Mouse (Mus musculus) mature B cell (primary cell): ENCODE measurements around the gene Mcpt4.
"Not testable (repeated sequence)": the region's sequence is repeated elsewhere in the genome, so short reads cannot be mapped to it uniquely, and the experiment has no call there.

Experiments
- in situ Hi-C: fragments of 300-500 bp; cut with MboI; formaldehyde crosslinking; loops from 2 replicates; pipeline ENCODE4 v1.14.3; 2019

Gene Mcpt4

GRCm38 (mm10) chr14:56062213-56062612, at the start of gene Mcpt4:
Gene Mcpt4 (minus strand): TSS chr14:56062313.
- in situ Hi-C loops = not testable (repeated sequence)

DNA sequence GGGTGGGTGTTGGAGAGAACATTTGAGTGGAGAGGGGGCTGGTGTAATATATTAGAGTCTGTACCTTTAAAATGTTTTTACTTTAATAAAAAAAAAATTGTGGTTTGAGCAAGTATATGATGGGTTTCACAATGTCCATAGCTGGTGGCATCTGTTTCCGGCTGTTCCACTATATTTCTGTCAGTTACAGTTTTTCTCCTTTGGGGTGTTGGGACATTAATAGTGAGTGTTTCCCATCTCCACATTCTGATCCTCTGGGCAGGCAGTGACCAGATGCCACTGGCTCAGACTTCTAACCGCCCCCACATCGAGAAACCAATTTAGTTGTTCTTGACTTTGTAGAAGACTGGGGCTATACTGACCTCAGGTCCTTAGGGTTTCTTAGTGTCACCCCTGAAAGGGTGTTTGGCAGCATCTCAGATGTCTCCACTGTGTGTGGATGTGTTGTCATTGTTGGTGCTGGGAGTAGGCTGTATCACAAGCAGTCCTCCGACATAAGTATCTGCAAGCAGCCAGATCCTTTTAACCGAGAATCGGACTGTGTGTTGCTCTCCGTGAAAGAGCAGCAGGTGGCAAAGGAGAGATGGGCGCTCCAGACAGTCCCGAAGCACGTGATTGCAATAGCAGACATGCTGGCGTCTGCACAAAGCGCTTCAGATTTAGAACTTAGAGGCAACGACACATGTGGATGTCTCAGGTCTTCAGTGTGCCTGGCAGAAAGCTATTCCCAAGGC, 43.5 kb upstream of the Mcpt4 start:
- in situ Hi-C loops = no loop called here

DNA sequence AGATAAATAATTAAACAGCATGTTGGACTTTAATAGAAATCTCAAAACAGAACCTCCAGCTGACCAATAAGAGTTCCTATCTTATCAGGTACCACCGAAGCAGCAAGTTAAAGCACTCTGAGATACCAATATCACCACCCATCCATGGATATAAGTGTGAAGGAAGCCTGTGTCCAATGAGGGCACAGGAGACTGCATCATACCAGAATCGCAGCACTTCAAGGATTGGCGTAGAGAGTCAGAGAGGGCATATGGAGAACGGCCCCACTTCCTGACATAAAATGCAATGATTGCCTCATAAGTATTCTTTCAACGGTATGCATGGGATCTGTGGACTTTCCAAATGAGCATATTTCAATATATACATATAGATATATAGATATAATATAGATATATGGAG, 42.9 kb upstream of the Mcpt4 start:
- in situ Hi-C loops = no loop called here

DNA sequence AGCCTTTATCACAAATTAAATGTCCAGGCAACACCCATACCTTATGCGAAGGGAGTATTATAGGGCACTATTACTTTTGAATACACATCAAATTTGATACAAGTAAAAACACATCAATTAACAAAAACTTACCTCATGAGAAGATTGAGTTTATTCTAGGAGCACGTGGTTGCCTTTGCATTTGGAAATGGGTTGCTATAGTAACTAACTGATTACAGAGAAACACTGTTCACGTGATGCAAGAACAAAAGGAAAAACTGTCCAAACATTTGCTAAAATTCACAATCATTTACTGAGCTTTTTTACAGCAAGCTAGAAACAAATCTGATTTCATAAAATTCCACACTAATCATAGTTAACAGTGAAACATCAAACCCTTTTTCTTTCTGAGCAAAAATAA, 41.3 kb upstream of the Mcpt4 start:
- in situ Hi-C loops = no loop called here

DNA sequence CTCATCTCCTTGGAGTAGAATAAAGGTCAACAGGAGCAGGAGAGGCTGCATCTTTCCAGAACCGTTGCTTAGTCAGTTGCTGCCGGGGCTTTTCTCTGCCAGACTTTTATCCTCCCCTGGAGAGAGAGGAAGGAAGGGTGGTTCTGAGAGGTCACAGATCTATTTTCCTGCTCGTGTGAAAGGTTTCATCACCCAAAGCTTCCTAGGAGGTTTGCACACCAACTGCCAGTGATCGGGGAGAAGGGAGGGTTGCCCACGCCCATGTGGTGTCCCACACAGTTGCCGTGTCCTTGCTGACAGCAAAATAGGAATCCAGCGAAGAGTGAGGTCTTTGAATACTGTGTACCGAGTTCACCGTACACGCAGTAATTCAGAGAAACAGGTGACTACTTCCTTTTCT, 40.3 kb upstream of the Mcpt4 start, which contains the start of gene Ctsg:
Gene Ctsg (minus strand): TSS at position 189 of the 400 bp plus-strand sequence.
- in situ Hi-C loops = no loop called here

- in situ Hi-C loops = no loop called here
Measured at GRCm38 (mm10) chr14:56098940-56099339, 36.8 kb upstream of the Mcpt4 start.

DNA sequence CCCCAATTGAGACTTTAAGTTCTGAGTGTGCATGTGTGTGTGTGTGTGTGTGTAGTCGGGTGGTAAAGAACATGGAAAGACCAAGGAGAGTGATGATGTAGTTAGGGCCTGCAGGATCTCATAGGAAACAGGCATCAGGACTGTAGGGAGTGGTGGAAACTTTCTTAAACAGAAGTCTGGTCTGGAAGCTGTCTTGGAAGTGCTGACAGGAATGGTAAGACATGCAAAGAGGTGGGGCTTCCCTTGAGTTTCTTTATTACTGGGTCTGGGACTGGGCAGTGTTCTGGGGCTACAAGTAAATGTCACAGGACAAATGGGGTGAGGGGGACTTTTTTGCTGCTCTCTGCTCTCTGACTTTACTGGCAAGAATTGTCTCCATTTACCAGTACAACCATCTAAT, 35.5 kb upstream of the Mcpt4 start:
- in situ Hi-C loops = no loop called here

DNA sequence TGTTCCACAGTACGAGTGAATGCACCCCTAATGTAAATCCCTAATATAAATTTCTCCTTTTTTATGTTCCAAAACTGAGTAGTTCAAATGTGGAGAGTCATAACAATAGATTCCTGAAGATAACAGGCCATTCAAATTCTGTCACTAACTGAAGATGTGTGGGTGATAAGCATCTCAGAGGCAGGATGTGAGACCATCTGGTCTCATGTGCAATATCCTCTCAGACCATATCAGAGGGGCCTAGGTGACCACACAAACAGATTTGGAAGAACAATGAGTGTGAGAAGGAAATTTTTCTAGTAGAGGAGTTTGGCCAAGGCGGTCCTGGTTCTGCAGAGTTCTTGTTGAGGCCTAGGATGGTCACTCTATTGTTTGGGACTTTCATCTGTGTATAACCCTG, 31.2 kb upstream of the Mcpt4 start:
- in situ Hi-C loops = no loop called here

DNA sequence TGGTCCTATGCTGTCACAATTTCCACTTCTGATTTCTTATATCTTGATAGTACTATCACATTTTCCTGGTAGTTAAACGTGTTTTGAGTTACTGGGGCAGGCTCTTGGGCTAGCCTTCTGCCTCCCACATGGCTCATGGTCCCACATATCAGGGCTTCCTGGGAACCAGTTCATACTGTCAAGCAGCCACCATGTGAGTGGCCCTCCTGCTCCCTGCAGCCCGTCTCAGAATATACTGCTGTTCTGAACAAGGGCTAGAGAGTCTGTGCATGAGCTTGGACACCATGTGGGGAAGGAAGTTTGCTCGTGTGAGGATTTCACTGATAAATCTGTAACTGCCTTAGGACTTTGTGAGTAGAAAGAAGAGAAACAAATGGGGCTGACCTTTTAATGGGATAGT, 24.6 kb upstream of the Mcpt4 start:
- in situ Hi-C loops = no loop called here

DNA sequence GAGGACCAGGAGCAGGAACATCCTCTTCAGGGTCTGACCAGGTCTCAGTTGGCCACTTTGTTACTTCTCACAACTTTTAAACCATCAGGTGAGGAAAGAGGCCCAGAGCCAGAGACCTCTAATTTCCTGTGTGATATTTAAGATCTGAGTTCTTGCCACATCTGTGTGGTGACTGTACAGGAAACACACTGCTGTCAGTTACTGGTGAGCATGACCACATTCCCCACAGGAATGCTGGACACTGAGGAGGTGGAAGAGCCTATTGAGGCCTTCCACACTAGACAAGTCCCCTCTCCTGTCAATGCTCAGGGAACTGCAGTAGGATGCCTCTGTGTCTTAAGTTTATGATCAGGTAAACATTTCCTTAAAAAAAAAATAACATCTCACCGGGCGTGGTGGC, 23.1 kb upstream of the Mcpt4 start, which contains the start of gene Mcpt8:
Gene Mcpt8 (minus strand): TSS at position 107 of the 400 bp plus-strand sequence.
- in situ Hi-C loops = no loop called here

- in situ Hi-C loops = no loop called here
Measured at GRCm38 (mm10) chr14:56082016-56082415, 19.9 kb upstream of the Mcpt4 start.

DNA sequence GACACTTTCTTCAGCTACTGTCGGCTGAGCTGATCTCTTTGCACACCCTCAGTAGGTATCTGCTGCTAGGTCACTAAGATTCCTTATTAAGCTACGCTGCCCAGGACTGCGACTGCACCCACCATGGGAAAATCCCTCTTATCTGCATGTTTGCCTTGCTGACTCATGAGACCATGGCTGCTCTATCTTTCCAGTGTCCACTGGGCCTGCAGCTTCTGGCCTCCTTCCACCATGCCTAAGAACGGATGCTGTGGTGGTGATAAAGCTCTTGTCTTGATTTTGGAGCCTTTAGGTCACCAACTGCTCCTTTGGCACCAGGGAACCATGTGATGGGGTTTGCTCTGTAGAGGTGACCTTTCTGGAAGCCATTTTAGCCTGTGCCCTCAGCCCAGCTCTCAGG, 4.4 kb downstream of the Mcpt4 start:
- in situ Hi-C loops = no loop called here

DNA sequence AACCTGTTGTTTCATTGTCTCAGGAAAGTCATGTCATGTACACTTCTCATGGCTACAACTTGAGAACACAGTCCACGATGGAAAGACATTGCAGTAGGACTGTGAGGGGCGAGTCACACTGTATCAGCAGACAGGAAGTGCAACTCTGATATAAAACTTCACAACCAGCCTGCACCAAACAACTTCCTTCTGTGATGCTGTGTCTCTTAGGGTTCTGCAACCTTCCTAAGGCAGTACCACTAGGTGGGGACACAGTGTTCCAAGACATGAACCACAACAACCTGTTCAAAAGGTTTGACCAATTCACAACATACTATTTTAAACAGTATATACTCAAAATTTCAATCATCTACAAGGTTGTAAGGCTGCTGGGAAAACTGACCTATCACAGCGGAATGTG, 6.7 kb downstream of the Mcpt4 start:
- in situ Hi-C loops = no loop called here

GRCm38 (mm10) chr14:56041792-56042191, 20.3 kb downstream of the Mcpt4 start, which contains the start of gene Mcpt2:
Gene Mcpt2 (plus strand): TSS chr14:56042041.
- in situ Hi-C loops = not testable (repeated sequence)

DNA sequence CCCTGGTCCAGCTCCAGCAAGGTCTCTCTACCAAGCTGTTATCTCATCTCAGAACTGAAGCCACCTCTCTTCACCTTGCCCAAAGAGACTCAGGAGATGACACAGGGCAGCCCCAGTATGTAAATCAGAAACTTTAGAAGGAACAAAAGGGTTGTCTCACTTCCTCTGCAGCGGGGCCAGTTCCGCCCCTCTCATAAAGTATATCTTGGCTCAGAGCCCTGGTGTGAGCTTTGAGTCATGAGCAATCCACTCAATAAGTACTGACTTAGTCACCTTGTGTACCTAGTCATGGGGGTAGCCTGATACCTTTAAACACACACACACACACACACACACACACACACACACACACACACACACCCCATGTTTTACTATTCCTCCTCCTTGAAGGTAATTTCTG, 27.7 kb downstream of the Mcpt4 start:
- in situ Hi-C loops = no loop called here

DNA sequence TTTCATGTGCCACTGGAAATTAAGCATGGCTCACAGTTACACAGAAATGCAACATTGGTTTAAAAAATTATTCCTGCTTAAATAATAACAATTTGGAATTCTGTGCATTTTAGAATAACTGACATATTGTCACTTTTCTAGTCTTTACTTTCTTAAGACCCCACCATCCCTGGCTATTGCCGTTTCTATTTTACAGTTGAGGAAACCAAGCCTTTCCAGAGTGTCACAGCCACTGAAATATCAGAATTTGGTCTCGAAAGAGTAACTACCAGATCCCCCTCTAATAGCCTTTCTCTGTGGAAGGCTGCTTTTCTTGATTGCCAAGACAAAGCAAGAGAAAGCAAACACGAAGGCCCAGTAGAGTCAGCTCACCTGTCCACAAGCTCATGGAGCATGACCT, 31.7 kb downstream of the Mcpt4 start, which contains the start of gene Mcpt9:
Gene Mcpt9 (minus strand): TSS at position 101 of the 400 bp plus-strand sequence.
- in situ Hi-C loops = not testable (repeated sequence)

- in situ Hi-C loops = not testable (repeated sequence)
Measured at GRCm38 (mm10) chr14:56021305-56021704, 40.8 kb downstream of the Mcpt4 start.

- in situ Hi-C loops = no loop called here
Measured at GRCm38 (mm10) chr14:56019446-56019845, 42.7 kb downstream of the Mcpt4 start.

DNA sequence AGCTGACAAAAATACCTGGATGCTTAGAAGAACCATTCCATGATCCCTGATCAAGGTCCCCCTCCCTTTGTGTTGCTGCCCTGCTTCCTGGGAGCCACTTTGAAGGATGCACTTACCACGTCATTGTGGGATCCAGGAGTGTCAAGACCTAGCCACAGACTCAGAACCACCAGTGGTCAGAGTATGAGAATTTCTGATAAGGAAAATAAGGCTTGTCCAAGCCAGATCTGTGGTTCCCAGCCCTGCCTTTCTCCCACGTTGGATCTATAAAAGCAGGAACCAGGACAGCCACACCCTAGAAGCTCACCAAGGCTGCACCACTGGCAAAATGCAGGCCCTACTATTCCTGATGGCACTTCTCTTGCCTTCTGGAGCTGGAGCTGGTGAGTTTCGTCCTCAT, 44.4 kb downstream of the Mcpt4 start, which contains the start of gene Mcpt1:
Gene Mcpt1 (plus strand): TSS at position 301 of the 400 bp plus-strand sequence.
- in situ Hi-C loops = not testable (repeated sequence)

- in situ Hi-C loops = no loop called here
Measured at GRCm38 (mm10) chr14:56013924-56014323, 48.2 kb downstream of the Mcpt4 start.

DNA sequence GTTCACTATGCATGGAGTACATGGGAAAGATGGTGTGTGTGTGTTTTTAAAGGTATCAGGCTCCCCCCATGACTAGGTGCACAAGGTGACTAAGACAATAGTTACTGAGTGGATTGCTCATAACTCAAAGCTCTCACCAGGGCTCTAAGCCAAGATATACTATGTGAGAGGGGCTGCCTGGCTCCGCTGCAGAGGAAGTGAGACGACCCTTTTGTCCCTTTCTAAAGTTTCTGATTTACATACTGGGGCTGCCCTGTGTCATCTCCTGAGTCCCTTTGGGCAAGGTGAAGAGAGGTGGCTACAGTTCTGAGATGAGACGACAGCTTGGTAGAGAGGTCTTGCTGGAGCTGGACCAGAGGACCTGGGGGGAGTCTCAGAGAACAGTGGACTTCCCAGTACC, 49.0 kb downstream of the Mcpt4 start:
- in situ Hi-C loops = no loop called here
